Mouse (Mus musculus) thymus, postnatal 4 days (tissue): Measurements from ENCODE around the gene Ppip5k2.

Source experiments
- DNase-seq: peaks from one replicate; pipeline ENCODE4 v3.0.0; 2021

Gene Ppip5k2

DNA sequence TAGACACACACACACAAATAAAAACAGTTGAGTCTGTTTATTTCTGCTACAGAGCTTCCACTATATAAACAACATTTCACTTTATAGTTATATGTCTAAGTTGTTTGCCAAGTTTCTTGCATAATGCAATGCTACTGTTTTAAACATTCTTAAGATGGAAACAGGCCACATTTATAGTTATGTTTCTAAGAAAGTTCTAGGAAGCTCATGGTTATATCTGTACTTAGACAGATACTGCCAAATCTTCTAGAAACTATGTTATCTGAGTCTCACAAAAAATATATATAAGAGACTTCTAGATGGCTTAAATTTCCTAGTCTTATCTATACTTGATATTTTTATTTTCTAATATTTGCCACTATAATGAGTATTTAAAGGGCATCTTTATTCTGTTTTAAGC, 17.0 kb downstream of the Ppip5k2 start:
- no peak for DNase-seq

DNA sequence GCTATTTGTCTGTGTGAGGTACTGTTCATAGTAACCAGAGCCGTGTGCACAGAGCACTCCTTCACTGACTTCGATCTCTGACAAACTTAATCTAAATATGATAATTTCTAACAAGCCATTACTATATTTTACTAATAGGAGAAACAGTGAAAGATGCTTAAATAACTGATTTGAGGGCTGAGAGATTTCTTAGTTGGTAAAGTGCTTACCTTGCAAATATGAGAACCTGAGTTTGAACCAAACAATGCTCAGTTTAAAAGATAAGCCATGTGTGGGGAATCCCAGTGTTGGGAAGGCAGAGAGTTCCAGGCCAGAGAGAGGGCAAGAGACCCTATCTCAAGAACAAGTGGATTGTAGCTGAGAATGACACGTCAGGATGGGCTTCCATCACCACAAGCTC, 22.0 kb downstream of the Ppip5k2 start:
- DNase-seq: no peak

DNA sequence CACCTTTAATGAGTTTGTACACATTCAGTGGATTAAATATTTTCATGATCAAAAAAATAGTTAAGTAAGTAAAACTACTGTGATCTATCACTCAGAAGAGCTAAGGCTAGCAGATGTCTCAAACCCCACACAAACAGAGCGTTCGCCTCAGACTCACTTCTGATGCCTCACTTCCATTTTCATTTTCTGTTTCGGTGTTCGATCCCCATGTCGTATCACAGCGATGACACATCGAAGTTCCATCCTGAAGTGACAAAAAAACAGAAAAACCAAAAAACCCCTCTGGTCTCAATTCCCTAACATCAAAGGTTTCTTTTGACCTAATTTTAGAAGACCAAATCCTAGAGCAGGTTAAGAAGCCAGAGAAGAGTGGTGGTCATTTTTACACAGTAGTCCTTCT, 23.9 kb downstream of the Ppip5k2 start:
- DNase-seq: no peak

DNA sequence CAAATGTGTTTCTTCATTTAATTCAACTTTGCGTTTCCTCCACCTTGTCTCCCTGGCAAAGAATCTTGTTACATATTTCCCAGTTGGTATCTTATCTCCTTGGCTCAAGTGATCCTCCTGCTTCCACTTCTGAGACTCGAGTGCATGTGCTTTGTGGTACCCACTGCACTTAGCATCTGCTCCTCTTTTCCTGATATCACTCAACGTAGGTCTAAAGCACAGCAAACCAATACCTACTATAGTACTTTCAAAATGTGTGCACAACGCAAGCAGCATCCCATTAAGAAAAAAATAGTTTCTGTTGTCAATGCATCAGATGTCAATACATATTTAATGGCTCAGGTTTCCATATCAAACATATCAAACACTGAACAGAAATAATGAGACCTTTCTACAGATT, 24.5 kb downstream of the Ppip5k2 start:
- no peak for DNase-seq

DNA sequence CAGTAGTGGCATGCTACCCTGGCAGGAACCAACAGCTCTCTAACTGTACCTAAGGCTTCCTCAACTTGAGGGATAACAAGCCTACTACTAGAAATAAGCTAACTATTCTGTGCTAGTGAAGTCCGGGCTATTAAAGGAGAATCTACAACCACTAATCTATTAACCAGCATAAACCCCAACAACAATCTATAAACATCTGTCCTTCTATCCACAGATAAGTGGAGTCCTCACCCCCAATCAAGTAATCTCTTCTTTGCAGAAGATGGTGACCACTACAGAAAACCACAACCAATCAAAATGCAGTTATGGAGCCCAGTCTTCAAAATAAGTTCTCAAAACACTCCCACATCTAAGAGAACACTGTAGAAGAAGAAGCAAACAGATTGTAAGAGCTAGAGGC, 27.1 kb downstream of the Ppip5k2 start:
- no peak for DNase-seq

DNA sequence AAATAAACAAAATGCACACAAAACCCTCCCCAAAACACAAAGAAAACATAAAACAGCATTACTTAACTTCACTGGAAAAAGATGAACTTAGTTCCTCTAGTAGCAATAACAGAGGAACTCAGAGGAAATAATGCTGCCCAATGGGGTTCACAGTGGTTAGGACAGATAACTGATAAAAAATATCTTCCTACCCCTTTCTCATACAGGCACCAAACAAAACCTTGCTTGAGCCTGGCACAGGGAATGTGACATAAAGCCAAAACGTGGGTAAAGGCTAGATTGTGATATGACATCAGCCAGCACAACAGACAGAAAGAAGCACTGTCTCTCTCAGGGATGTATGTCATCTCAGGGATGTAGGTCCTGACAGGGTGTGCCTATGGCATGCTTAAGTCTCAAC, 40.9 kb downstream of the Ppip5k2 start:
- DNase-seq: no peak

DNA sequence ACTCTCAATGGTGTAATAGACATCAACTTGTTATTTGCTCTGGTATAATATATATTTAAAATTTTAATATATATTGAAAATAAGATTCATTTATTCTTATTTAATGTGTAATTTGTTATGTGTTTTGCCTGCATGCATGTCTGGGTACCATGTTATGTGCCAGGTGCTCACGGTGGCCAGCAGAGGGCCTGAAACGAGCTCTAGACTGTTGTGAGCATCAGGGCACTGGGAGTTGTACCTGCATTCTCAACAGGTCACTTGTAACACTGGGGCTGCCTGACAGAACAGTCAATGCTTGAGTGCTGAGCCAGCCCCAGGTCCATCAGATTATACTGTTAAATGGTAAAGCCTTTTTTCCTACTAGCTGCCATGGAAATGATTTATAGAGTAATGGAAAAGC, 43.5 kb downstream of the Ppip5k2 start:
- peak; percentile 38 for DNase-seq

DNA sequence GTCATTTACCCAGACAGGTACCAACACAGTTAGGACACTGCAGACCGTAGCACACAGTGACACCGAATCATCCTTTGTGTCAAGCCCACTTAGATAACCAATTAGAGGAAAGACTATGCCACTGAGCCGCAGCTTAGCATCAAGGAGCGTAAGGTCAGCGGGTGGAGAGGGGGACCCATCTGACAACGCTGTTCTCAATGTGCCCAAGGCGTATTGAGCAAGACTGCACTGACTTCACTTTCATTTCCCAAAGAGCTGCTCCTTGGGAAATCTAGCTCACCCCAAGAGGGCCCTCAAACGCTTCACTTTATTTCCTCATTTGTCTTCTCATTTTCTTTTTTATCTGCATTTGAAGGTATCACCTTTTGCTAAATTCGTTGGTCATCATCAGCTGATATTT, 51.8 kb downstream of the Ppip5k2 start:
- DNase-seq: no peak

DNA sequence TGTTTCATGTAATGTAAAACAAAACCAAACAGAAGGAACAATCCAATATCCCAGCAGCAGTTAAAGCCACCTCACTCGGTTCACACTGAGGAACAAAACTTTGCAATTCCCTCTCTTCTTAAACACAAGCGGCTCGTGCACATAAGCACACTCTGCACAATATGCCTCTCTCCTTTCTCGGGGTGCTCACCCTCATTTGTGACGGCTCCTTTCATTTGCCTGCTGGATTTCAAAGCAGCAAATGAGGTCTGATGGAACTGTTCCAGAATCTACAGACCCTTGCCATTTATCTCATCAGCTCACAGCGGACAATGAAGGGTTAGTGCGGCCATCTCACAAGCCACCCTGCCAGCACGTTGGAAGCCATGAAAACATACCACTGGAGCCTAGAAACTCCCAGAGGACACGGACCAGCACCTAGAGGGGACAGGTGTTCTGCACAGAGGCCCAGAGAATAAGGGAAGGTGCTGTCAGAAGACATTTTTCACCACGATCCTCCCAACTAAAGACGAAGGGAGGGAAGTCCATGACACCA, 55.8 kb downstream of the Ppip5k2 start:
- no peak for DNase-seq

DNA sequence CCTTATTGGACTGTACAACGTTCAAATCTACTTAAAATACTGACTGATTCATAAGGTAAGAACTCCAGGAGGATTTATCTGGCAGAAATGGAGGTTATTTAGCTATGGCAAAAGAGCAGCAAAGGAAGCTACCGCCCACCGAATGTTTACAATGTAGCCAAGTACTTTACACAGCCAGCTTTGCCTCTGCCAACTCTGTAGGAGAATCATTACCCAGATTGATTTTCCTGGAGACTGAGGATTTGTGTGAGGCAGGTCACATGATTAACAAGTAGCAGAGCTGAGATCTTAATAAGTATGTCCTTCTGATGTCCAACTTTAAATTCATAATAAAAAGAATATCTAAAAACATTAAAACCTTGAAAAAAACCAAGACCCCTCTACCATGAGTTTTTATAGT, 59.7 kb downstream of the Ppip5k2 start:
- no peak for DNase-seq

DNA sequence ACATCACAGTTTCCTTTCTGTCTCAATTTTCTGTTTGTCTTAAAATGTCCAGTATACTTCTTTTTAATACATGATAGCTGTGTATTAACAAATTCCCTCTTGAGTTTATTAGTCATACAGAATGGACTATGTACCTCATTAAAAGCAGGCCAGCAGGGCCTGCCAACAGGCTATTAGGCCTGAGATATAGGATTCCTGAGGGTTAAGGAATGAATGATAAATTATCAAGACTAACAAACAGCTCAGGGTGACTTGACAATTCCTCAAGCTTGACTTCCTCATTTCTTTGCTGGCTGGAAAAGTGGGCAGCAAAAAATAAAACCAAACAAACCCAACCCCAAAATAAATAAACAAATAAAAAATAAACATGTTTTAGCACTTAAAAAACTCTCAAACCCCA, 64.8 kb downstream of the Ppip5k2 start:
- DNase-seq: no peak

DNA sequence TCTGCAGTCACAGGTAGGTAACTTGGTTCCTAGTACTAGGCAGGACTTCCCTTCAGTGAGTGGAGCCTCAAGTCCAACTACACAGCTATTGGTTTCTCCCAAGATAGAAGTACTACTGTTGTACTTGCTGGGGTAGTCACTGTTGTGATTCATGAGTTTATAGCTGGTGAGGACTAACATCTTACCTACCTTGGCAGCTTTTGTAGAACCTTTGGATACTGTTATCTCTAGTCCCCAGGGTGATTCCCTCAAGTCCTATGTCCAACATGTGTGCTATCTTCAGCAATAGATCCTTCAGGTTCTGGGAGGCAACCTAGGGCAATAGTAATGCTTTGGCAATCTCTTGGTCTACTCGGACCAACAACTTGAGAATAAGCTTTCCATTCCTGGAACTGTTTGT, 65.6 kb downstream of the Ppip5k2 start:
- no peak for DNase-seq

DNA sequence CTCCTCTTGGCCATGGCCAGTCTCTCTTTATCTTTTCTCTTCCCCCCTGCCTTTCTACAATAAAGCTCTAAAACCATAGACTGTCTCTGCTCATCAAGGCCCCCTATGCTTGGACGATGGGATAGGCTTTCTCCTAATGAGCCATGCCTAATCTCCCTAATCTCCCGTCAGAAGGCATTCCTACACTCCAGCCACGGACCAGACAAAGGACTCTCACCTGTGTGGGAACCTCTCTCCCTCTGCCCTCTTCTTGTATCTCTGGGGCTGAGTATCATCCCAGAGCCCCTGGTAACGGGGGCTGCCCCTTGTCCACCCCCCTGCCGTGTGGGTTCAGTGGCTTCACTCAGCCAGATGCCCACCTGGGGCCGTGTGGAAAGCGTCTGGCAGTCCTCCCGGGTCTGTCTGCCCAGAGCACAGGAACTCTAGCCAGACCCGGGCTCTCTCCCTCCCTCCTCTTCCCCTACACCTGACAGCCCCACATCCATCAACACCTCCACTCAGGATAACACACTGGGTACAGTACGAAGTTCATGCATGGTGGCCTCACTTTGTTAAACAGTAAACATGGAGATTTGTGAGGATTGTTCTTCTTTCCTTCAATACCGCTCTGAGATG, 71.1 kb downstream of the Ppip5k2 start:
- DNase-seq: no peak

DNA sequence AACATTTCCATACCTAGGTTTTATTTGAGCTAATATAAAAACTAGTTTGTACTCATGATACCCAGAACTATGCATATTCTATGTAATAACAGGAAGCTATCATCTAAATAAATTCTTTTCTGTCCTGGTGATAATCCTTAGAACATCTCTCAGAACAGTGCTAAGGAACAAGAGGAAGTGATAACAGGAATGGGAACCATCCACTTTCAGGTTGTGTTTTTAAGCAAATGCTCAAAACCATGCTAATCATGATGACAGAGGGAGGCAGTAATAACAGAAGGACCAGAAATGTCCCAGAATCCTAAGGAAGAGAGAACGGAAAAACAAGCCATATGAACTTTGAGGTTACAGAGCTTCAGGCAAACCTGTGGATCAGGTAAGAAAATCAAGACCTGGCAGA, 72.9 kb downstream of the Ppip5k2 start:
- DNase-seq: no peak

DNA sequence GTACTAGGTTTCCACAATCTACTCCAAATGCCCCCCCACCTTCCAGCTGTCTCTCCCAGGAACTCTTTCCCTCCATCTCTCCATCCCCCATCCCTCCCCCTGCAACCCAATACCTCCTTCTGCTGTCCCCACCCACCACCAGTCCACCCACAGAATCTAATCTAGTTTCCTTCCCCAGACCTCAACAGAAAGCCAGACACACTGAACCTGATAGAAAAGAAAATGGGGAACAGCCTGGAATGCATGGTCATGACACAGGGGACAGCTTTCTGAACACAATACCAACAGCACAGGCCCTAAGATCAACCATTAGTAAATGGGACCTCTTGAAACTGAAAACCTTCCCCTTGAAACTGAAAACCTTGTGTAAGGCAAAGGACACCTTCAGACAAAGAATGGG, 76.4 kb downstream of the Ppip5k2 start:
- DNase-seq: no peak

DNA sequence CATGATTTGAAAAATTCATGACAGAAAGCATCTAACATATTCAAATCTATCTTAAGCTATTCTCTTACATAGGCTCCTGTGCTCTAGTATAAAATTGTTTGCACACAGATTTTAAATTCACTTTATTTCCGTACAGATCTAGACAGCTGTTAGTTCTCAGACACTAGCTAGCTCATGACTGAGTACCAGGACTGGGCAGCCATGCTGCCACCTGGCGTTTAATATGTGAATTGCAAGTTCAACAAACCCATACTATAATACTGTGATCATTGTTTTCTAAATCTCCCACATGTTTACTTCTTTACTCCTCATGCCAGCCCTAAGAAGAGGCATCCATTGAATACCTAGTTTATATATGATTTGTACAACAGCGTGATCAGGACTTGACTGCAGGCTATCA, 81.5 kb downstream of the Ppip5k2 start:
- DNase-seq: peak; percentile 71

DNA sequence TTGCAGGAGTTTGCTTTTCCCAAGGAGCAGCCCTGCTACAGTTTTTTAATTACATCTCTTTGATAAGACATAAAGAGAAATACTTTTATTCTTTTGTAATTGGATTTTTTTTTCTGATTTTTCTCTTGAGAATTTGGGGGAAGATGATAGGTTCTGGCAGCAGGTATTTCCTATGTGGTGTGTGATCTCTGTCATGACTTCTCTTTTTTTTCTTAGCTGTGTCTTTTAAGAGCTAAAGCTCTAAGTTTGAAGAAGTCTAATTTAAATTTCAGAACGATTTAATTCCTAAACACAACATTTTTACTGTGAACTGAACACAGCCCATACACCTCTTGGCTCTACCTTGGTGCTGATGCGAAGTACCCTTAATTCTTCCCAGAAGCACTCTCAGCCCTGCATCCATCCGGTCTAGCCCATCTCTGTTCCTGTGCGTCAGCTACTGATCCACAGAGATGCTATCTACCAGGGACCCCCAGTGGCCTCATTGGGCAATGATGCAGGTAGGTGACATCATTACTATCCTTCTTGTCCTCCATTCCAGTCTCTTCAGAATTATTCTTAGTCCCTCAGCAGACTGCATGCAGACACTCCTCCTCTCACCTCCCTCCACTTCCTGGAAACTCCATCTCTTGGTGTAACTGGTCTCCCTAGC, 93.6 kb downstream of the Ppip5k2 start:
- DNase-seq: no peak

DNA sequence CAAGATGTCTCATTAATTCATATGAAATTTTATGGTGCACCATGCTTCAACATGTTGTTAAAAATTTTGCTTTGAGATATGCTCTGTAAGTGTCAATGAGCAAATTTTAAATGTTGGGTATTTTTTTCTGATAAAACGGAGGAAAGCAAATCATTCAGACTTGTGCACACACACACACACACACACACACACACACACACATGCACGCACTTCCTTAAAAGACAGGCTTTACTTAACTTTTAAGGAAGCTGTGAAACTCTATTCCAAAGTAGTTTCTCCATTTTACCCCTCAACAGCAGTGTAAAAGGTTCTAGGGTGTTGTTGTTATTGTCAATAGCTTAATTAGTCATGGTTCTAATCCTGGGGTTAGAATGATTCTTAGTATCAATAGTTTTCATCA, 94.1 kb downstream of the Ppip5k2 start:
- DNase-seq: no peak

DNA sequence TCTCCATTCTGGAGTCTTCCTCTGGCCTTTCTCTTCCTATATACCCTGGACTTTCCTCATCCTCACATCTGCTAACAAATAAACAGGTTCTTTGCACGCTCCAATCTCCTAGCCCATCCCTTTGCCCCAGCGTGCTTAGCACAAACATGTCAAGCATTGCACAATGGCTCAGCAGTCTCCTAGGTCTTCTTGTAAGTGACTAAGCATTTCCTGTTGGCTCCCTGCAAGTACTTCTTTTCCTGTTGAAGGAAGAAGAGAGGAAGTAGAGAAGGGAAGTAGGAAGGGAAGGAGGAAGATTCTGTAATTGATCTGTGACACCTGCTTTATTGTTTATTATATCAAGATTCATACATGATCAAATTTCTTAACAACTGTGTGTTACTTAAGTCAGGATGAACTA, 97.4 kb downstream of the Ppip5k2 start:
- DNase-seq: no peak

DNA sequence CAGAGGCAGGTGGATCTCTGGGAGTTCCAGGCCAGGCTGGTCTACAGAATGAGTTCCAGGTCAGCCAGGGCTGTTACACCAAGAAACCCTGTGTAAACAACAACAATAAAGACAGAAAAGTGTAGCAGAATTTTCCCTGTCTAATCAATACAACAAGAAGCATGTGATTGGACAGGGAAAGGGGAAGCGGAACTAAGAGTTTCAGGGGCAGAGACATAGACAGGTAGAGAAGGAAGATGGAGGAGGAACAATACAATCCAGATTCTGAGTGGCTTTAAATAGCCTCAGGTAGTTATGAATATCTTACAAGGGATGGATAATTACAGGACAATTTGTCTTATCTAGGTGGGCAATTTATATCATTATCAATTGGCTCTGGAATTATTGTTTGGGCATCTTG, 102.9 kb downstream of the Ppip5k2 start:
- no peak for DNase-seq

DNA sequence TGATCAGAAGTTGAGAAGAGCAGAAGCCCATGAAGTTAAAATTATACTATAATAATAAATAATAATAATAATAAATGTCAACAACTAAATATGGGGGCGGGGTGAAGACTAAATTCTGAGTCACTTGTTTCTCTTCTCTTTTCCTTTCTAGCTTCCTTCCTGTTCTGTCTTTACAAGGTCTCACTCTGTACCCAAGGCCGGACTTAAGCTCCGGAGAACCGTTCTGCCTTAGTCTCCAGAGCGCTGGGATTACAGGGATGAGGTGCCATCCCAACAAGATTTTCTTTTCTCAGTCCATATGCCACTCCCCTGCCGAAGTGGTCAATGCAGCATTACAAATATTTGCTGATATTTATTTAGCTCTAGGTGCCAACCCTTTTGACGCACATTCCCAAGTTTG, 107.9 kb downstream of the Ppip5k2 start:
- no peak for DNase-seq

DNA sequence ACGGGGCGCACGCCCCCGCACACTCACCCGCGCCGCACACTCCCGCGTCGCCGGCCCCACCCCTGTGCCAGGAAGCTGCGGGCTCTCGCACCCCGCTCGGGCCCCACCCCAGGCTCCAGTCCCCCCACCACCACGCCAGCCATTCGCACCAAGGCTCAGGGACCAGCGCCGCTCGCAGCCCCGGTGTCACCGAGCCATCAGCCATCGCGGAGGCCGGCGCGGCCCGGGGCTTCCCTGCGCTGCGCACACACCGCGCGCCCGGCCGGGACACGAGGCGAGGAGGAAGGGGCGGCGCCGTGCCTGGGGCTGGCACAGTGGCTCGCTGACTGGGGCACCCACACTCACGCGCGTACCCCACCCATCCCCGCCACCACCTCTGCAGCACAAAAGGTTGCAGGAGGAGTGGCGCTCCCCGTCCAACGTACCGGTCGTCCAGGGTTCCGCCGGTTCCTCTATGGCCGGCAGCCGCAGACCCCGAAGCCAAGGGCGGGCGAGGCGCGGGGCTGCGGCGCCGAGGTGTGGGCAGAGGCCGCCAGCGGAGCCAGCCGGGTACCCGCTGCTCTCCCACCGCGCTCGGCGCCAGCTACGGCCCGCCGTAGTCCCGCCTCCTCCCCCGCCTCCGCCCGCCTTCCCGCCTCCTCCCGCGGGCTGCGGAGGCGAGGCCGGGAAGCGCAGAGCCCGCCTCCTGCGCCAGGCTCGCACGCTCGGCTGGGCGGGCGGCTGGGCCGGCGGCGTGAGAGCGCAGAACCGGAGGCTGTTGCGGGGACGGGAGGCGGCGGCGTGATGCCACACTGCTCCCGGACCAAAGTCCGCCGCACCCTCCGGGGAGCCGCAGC, 108.6 kb downstream of the Ppip5k2 start, which contains the start of gene D1Ertd622e:
Gene D1Ertd622e, minus strand, starts transcription at position 669 of the 836 bp plus-strand sequence.
- peak; percentile 83 for DNase-seq

DNA sequence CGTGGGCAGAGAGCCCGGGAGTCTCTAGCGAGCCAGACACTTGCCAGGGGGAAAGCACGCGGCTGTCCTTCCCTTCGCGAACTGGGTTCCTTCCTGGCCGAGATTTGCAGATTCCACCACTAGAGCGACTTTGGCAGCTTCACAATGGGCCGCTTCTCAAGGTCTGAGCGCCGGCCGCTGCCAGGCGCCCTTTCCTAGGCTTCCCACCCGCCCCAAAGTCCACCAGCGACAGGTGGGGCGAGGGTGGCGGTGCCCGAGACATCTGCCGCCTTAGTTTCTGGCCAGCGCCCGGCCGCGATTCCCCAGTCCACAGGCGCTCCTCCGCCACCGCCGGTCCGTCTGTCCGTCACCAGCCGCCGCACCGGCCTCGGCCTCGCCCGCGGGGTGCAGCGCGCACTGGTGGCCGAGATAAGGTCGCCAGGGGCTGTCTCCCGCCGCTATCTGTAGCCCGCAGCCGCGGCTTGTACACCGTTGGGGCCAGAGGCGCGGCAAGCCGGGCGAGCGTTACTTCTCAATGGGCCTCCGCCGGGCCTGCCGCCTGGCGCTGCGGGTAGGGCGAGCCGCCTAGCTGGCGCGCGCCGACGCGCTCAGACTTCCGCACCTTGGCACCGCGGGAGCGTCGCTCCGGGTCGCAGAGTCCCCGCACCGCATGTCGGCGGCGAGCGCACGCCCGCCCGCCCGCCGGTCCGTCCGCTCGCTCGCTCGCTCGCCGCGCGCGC, 109.4 kb downstream of the Ppip5k2 start:
- DNase-seq: peak; percentile 78
